Mouse (Mus musculus) yolk sac, embryonic 10.5 days (tissue): Measurements from ENCODE around the gene Npepps.
"Not testable (repeated sequence)": the region's sequence is repeated elsewhere in the genome, so short reads cannot be mapped to it uniquely, and the experiment has no call there.

Experiments used
- DNase-seq: peaks from one replicate; pipeline ENCODE4 v3.0.0-alpha.2; 2017; ENCODE audit warnings: low spot score

Gene Npepps

GRCm38 (mm10) chr11:97237976-97238375, 42.5 kb downstream of the Npepps start:
- no peak for DNase-seq

DNA sequence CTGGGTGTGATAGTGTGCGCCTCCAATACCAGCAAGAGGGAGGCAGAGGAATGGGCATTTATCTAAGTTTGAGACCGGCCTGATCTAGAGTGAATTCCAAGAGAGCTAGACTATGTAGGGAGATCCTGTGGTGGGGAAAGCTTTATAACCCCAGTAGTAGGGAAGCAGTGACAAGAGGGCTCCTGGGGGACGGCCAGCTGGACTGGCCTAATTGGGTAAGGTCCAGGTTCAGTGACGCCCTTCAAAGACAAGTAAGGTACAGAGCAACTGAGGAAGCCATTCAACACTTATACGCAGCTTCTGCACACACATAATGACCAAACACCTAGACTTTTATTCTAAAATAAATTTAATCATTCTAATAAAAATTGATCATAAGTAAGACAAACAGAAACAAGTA, 48.0 kb downstream of the Npepps start:
- DNase-seq = no peak

GRCm38 (mm10) chr11:97229396-97229795, 51.0 kb downstream of the Npepps start:
- DNase-seq = no peak

GRCm38 (mm10) chr11:97228985-97229384, 51.5 kb downstream of the Npepps start:
- no peak for DNase-seq

DNA sequence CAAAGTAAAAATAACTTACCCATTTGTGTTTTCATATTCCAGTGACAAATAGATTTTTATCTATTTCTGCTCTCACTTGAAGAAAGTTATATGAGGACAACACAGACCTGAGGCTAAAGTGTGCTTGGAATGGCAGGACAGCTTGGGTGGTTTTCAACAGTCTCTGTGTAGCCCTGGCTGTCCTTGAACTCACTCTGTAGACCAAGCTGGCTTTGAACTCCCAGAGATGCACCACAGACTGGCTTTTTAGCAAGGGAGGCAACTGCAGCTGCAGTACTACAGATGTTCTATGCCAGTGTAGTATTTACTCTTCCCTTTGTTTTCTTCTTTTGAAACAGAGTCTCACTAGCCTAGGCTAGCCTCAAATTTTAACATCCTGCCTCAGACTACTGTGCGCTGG, 54.3 kb downstream of the Npepps start:
- DNase-seq = no peak

- no peak for DNase-seq
Measured at GRCm38 (mm10) chr11:97223485-97223884, 57.0 kb downstream of the Npepps start.

GRCm38 (mm10) chr11:97221611-97222010, 58.8 kb downstream of the Npepps start:
- DNase-seq = no peak

- DNase-seq = no peak
Measured at GRCm38 (mm10) chr11:97220211-97220610, 60.2 kb downstream of the Npepps start.

DNA sequence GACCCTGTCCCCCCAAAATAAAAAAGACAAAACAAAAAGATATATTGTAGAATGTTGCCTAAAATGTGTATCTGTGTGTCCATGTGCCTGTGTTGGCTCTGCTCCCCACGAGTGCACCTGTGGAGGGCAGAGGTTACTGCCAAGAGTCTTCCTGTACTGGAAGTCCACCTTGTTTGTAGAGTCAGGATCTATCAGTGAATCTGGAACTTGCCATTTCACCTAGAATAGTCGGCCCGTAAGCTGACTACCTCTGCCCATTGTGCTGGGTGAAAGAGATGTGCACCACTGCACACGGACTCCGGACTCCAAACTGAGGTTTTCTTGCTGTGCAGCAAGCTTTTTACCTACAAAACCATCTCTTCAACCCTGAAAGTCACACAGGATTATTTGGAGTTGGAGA, 66.0 kb downstream of the Npepps start:
- no peak for DNase-seq

DNA sequence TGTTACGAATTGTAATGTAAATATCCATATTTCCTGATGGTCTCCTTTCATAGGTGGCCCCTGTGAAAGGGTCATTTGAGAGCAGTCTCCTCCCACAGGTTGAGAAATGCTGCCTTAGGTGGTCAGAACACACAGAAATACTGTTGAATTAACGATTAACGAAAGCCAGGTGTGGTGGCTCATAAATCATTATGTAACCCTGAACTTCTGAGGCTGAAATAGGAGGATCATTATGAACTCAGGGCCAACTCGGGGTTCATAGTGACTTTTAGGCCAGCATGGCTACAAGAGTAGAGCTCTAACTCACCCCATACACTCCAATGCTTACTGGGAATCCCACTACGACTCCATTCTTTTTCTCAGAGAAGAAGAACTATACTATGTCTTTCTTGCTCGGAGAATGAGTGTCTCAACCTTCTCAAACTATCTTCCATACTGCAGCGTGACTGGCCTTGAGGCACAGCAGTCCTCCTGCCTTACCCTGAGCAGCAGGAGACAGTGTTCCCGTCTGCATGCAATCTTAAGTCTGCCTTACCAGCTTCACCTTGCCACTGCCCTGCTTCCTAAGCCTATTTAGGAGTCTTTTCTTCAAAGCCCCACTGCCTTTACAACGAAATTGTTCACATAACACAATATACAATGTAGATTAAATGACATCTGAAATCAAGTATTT, 69.6 kb downstream of the Npepps start:
- DNase-seq = peak; percentile 60

DNA sequence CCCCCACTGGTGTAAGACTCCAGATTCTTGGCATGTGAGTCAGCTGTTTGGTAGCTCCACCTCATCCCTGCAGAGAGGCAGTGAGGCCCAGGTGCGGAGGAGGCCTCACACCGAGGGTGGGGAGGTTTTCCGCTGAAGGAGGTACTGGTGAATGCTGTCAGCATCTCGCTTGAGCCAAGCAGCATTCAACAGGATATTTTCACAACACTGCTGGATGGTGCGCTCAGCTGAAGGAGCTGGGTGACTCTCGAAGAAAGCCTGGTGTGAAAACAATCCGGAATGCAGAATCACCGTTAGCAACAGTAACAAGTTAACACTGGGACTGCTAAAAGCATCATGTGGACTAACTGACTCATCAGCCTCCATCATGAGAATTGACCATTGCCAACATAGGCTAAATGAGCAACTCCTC, 73.4 kb downstream of the Npepps start:
- DNase-seq = no peak

DNA sequence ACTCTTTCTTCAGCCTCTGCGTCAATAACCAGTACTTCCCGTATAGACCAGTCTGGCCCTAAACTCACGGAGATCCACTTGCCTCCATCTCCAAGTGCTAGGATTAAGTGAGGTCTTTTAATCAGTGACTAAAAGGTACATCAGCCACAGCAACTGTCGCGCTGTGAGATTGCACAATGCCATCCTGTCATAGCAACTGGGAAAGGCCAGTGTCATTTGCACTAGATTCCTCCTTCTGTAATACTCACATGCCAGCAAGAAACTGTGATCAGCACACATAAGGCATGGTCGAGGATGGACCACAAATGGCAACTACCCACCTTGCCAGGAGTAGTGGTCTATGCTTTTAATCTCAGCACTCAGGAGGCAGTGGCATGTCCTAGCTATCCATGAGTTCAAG, 80.9 kb downstream of the Npepps start:
- DNase-seq = no peak

DNA sequence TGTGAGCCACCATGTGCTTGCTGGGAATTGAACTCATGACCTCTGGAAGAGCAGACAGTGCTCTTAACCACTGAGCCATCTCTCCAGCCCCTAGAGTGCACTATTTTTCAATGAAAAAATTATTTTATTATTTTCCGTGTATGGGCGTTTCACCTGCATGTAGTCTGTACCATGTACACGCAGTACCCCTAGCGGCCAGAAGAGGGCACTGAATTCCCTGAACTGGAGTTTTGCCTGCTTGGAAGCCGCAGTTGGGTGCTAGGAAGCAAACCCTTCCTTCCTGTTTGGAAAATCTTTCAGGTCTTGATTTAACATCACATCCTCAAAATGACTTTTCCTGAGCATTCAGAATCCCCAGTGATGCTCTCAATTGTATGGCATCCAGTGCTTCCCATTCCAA, 81.8 kb downstream of the Npepps start:
- DNase-seq = no peak

- no peak for DNase-seq
Measured at GRCm38 (mm10) chr11:97197021-97197420, 83.4 kb downstream of the Npepps start.

DNA sequence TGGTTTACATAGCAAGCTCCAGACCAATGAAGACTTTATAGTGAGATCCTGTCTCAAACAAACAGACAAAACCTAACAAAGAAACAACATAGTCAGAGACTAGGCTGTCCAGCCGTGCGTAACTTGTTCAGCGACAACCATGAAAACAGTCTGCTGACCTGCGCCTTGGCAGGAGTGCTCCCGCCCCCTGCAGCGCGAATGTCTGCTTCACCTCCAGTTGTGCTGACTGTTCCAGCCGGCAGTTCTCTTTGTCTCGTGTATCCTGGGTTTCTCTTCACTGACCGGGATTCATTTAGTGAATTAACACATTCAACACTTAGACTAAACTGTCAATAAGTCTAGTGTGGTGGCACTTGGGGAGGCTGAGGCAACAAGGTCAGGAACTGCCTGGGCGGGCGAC, 83.9 kb downstream of the Npepps start:
- DNase-seq = no peak

GRCm38 (mm10) chr11:97192621-97192951, 87.9 kb downstream of the Npepps start:
- DNase-seq = no peak

GRCm38 (mm10) chr11:97191915-97192620, 88.4 kb downstream of the Npepps start:
- no peak for DNase-seq

DNA sequence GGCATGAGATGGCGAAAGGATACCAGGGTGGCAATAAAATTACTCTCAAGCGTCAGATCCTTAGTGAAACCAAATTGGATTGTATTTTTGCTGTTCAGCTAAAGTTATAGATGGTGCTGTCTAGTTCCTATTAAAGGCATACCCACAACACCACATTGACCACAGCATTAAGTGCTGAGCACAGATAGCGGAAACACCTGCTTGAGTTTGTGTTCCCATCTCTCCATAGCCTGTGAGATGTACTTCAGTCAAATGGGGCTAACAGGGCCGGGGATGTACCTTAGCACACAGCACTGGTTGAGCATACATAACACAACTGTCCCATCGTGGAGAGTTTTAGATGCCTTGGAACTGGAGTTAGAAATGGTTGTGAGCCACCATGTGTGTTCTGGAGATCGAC, 89.4 kb downstream of the Npepps start:
- no peak for DNase-seq

DNA sequence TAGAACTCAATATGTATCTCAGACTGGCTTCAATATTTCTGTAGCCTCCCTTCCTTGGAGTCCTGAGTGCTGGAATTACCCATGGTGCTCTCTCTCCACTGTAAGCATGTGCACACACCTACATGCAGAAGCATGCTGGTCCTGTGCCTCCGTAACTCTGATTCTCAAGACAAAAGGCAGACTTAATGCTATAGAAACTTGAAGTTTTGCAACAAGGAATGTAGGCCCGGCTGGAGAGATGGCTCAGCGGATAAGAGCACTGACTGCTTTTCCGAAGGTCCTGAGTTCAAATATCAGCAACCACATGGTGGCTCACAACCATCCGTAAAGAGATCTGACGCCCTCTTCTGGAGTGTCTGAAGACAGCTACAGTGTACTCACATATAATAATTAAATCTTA, 90.8 kb downstream of the Npepps start:
- not testable (repeated sequence) for DNase-seq

DNA sequence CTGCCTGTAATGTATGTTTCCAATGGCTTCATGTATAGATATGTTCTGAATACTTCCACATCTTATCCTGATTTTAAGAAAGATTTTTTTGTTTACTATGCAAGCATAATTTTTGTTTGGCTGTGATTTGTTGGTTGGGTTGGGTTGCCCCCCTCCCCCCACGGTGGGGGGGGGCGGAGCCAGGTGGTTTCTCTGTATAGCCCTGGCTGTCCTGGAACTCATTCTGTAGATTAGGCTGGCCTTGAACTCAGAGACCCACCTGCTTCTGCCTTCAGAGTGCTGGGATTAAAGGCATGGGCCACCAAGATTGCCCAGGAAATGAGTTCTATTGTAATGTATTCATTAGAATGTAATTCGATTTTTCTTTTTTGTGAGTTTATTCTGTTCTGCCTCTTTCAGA, 91.2 kb downstream of the Npepps start:
- DNase-seq = peak; percentile 26

GRCm38 (mm10) chr11:97188643-97188955, 91.8 kb downstream of the Npepps start:
- DNase-seq = no peak

DNA sequence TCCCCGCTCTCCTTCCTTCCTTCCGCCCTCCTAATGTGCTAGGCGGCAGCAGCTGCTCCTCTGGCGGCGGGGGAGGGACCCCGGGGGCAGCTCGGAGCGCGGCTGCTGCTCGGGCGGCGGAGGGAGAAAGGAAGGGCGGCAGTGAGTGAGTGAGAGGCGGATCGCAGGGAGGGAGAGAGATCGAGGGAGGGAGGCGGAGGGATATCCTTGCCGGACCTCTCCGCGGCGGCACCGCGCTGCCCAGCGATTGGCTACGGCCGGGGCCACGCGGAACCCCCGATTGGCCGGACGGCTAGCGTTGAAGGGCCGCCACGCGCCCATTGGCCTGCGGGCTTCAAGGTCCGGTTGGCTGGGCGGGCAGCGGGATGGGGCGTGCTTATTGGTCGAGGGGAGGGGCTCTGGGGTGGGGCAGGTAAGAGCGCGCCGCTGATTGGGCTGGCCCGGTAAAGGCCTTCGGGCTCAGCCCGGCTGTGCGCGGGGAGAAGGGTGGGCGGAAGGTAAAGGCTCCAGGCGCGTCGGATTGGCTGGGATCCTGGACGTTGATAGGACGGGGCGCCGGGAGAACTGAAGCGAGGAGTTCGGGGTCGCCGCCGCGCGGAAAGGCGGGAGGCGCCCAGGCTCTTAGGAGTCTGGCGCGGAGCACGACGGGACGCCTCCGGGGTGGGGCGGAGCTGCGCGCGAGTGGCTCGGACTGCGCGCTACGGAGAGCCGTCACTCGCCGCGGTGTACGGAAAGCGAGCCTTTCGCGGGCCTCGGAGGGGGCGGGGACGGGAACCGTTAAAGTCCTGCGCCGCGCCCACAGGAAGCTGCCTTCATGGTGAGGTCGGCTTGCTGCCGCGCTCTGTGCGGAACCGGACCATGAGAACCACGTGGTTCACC, 92.4 kb downstream of the Npepps start, which contains the start of gene Kpnb1:
Gene Kpnb1, minus strand, starts transcription at position 118 of the 879 bp plus-strand sequence.
- peak; percentile 100 for DNase-seq
